Comparison of ENCODE assay signal across 8 mouse cellular contexts in genomic region chr13:106715771-106716170, GRCm38 (mm10).
DNase-seq lines count a peak whose midpoint lies in the region; ATAC-seq and TF ChIP-seq lines count a peak whose summit lies in the region.

No protein-coding gene starts in this region.

- no peak for TF ChIP-seq EP300 in heart, postnatal 0 days (IDR thresholded peaks at IDR 0.05; ENCODE audit: low read depth)

- H3K27me3 ChIP-seq in heart, postnatal 0 days (ENCODE audit: control insufficient read depth, insufficient read depth, low read length) = no peaks in the 10 kb centered on the region
- H3K27me3 ChIP-seq in spleen, adult 2 months (ENCODE audit: control insufficient read depth, insufficient read depth, low read length) = no peaks in the 10 kb centered on the region
- no peaks in the 10 kb centered on the region for H3K27me3 ChIP-seq in liver, adult 2 months (ENCODE audit: control insufficient read depth, insufficient read depth, low read length)

- H3K4me1 ChIP-seq in heart, postnatal 0 days (ENCODE audit: control insufficient read depth, insufficient read depth) = no peaks in the 10 kb centered on the region
- H3K4me1 ChIP-seq in spleen, adult 2 months (ENCODE audit: control insufficient read depth, insufficient read depth, insufficient read length) = no peaks in the 10 kb centered on the region
- H3K4me1 ChIP-seq in liver, adult 2 months (ENCODE audit: control insufficient read depth, insufficient read depth, low read length) = no peaks in the 10 kb centered on the region

- H3K4me2 ChIP-seq in heart, postnatal 0 days (ENCODE audit: low read depth, low read length) = no peak overlapping the region

- no peak overlapping the region for H3K27ac ChIP-seq in heart, postnatal 0 days (ENCODE audit: low read depth)
- H3K27ac ChIP-seq in spleen, adult 2 months (ENCODE audit: insufficient read depth, low read length) = no peak overlapping the region
- H3K27ac ChIP-seq in liver, adult 2 months (replicated peaks; ENCODE audit: insufficient read depth, low read depth, low read length) = no peak overlapping the region

- H3K9ac ChIP-seq in heart, postnatal 0 days (replicated peaks; ENCODE audit: low read depth, low read length) = no peak overlapping the region
- H3K9ac ChIP-seq in liver, adult 2 months (ENCODE audit: low read depth, low read length) = no peak overlapping the region

- no peaks in the 10 kb centered on the region for H3K36me3 ChIP-seq in heart, postnatal 0 days (replicated peaks; ENCODE audit: control insufficient read depth, insufficient read depth, low read length)
- no peaks in the 10 kb centered on the region for H3K36me3 ChIP-seq in spleen, adult 2 months (ENCODE audit: control insufficient read depth, insufficient read depth, low read length)
- H3K36me3 ChIP-seq in liver, adult 2 months (ENCODE audit: control insufficient read depth, insufficient read depth, low read length) = no peaks in the 10 kb centered on the region

- DNase-seq in heart, postnatal 0 days (ENCODE audit: low spot score) = no peak
- no peak for DNase-seq in heart, adult 9 months (ENCODE audit: low spot score in 2 of 2)
- DNase-seq in spleen, adult 2 months (ENCODE audit: low read depth in 1 of 2, low spot score in 2 of 2) = peak in 1 of 2 experiments; percentile 21
- DNase-seq in spleen, postnatal 14 days (ENCODE audit: low spot score in 2 of 2) = no peak
- DNase-seq in embryo, embryonic 11 days = peak; percentile 29
- no peak for DNase-seq in liver, adult 2 months (ENCODE audit: extremely low read depth, low read depth, low spot score)
- no peak for DNase-seq in ovary, postnatal 36 days (ENCODE audit: low spot score)

- H3K9me3 ChIP-seq in heart, postnatal 0 days (replicated peaks; ENCODE audit: control insufficient read depth, low read length) = no peaks in the 10 kb centered on the region

- H3K4me3 ChIP-seq in heart, postnatal 0 days (ENCODE audit: low read depth, low read length) = no peak overlapping the region
- no peak overlapping the region for H3K4me3 ChIP-seq in spleen, adult 2 months (ENCODE audit: extremely low read depth, insufficient read depth, insufficient read length)
- no peak overlapping the region for H3K4me3 ChIP-seq in liver, adult 2 months (ENCODE audit: insufficient read depth, low read depth, low read length)

- ATAC-seq in heart, postnatal 0 days (ENCODE audit: insufficient read depth, low read depth) = no peak
- no peak; the same call in 1 of the 2 replicates for ATAC-seq in frontal cortex, adult (ENCODE audit: low TSS enrichment)

- peak; percentile 47 for TF ChIP-seq CTCF in heart, postnatal 0 days (IDR thresholded peaks at IDR 0.05; ENCODE audit: low read depth)
- peak; percentile 47; the same call in 1 of the 2 replicates for TF ChIP-seq CTCF in spleen, adult 2 months (IDR thresholded peaks at IDR 0.05; ENCODE audit: extremely low read depth, insufficient read depth, insufficient read length, insufficient replicate concordance)
- TF ChIP-seq CTCF in liver, adult 2 months (IDR thresholded peaks at IDR 0.05; ENCODE audit: low read depth, low read length) = peak; percentile 15; the same call in 1 of the 2 replicates

- no peaks in the 10 kb centered on the region for H3K79me2 ChIP-seq in liver, adult 2 months (ENCODE audit: control insufficient read depth, insufficient read depth, low read length)

- WGBS in heart, postnatal 0 days = 54% methylated on average over 2 of the region's 2 CpGs
- 57% methylated on average over 2 of the region's 2 CpGs for WGBS in spleen, adult 2 months
- 72% methylated on average over 2 of the region's 2 CpGs for WGBS in liver, adult 2 months

- no peak for TF ChIP-seq POLR2A in spleen, adult 2 months (IDR thresholded peaks at IDR 0.05; ENCODE audit: low read depth, low read length)
- no peak for TF ChIP-seq POLR2A in liver, adult 2 months (IDR thresholded peaks at IDR 0.05; ENCODE audit: extremely low read depth, insufficient read depth, low read length)
